Mouse (Mus musculus) T-helper 1 cell (primary cell): Measurements from ENCODE around the gene AW146154.
"Not testable (repeated sequence)": the region's sequence is repeated elsewhere in the genome, so short reads cannot be mapped to it uniquely, and the experiment has no call there.

Experiments used
- in situ Hi-C: fragments of 300-600 bp; cut with MboI, MseI; formaldehyde crosslinking; loops from one replicate; pipeline ENCODE4 v1.15.1; 2025; ENCODE audit warnings: high pct_unique_total_duplicates

AW146154 gene

GRCm38 (mm10) chr7:41499389-41500049, at the start of gene AW146154, which contains the start of gene Gm20449:
AW146154 (minus strand) TSS chr7:41499890.
Gm20449 (minus strand) TSS chr7:41499417.
- in situ Hi-C loops = loop anchor here (5.0 to 10.0 kb wide), 3 partner anchors 97 to 1845 kb away; partner anchors contain the start of gene Zfp788

GRCm38 (mm10) chr7:41512672-41513071, 13.0 kb upstream of the AW146154 start:
- in situ Hi-C loops = no loop called here

DNA sequence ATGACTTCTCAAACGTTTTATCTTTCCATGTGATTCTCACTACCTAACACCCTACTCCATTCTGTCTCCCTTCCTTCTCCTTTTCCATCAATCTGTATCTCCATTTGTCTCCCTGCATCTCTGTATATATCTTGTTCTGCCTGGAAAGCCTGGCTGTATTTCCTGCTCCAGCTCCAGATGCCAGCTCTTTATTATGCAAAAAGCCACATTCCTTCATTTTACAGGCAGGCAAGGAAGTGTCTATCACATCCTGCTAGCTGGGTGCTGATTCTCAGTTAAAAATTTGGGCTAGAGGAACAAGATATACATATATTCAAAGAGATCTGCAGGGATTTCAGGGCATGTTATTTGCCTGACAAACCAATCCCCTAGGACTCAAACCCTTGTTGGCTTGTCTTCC, 12.5 kb upstream of the AW146154 start:
- in situ Hi-C loops = no loop called here

- in situ Hi-C loops = loop anchor here (10.0 kb wide), 1 partner anchor 1848 kb away; no protein-coding TSS in a partner anchor
Observed at GRCm38 (mm10) chr7:41502402-41502801, 2.7 kb upstream of the AW146154 start.

GRCm38 (mm10) chr7:41500151-41500934, 653 bp upstream of the AW146154 start:
- in situ Hi-C loops = loop anchor here (10.0 kb wide), 1 partner anchor 1846 kb away; no protein-coding TSS in a partner anchor

DNA sequence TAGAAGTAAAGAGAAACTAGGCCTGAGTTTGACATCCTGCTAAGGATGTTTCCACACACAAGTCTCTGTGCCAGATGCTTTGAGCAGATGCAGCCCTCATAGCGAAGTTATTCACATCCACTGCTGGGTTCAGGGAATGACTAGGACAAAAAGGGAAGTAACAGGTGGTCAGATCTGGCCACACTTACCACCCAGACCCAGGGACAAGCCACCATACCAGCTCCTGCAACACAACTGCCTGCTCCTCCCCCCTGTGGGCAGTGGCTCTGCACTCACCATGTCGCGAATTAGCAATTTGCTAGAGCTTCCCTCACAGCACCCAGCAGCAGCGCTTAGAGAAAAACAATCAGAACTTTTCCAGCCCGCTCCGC, 687 bp downstream of the AW146154 start:
- in situ Hi-C loops = loop anchor here (5.0 kb wide), 2 partner anchors 97 to 133 kb away; partner anchors contain the start of gene Zfp788

GRCm38 (mm10) chr7:41498464-41498863, 1.2 kb downstream of the AW146154 start:
- in situ Hi-C loops = loop anchor here (5.0 kb wide), 2 partner anchors 96 to 134 kb away; partner anchors contain the start of gene Zfp788

GRCm38 (mm10) chr7:41497871-41498270, 1.8 kb downstream of the AW146154 start:
- in situ Hi-C loops = loop anchor here (5.0 kb wide), 2 partner anchors 96 to 134 kb away; partner anchors contain the start of gene Zfp788

DNA sequence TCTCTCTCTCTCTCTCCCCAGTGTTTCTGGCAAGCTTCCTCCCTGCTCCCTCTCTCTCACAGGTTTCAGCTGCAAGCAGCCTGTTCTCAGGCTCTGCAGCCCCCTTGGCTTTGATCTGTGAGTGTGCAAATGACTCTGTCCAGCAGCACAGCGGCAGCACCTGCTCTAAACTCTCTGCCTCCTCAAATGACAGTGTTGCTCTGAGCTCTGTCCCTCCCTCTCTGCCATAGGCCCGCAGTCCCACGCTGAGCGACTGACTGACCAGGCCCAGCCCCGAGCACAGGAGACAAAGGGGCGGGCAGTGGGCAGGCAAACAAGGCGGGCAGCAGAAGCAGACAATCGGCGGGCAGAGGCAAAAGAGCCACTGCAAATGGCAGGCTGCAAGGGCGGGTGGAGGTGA, 47.8 kb downstream of the AW146154 start:
- in situ Hi-C loops = no loop called here

GRCm38 (mm10) chr7:41448596-41448995, 51.1 kb downstream of the AW146154 start, which contains the start of gene Vmn2r57:
Vmn2r57 (minus strand) TSS chr7:41448696.
- in situ Hi-C loops = not testable (repeated sequence)
